Mouse (Mus musculus) embryonic facial prominence, embryonic 15.5 days (tissue): ENCODE measurements at regions not wholly inside any gene's neighbourhood (a gene's known extent, or its start where the extent isn't known, plus 50 kb on each side); places are given as distances from the start of the nearest gene placed in this dataset.

Source experiments
- ATAC-seq: fragments of 200-750 bp; cut with Nextera tagmentation; 2 replicates; pipeline ENCODE4 v1.8.0; 2017; ENCODE audit warnings: low read depth, moderate TSS enrichment; ENCODE audit not compliant: insufficient number of reproducible peaks, low FRiP score, low TSS enrichment
- H3K27ac ChIP-seq: fragments of 300-500 bp; sonication (generic); replicated peaks from 2 replicates; pipeline ENCODE4 v1.5.1; 2015; ENCODE audit warnings: mild to moderate bottlenecking, inconsistent platforms
- H3K27me3 ChIP-seq: fragments of 300-500 bp; sonication (generic); 2 replicates; pipeline ENCODE4 v1.6.1; 2015; ENCODE audit warnings: inconsistent platforms
- H3K36me3 ChIP-seq: fragments of 300-500 bp; sonication (generic); 2 replicates; pipeline ENCODE4 v1.6.1; 2015; ENCODE audit warnings: mild to moderate bottlenecking, inconsistent platforms
- H3K4me1 ChIP-seq: fragments of 300-500 bp; sonication (generic); 2 replicates; pipeline ENCODE4 v1.6.1; 2015; ENCODE audit warnings: inconsistent platforms
- H3K4me2 ChIP-seq: fragments of 300-500 bp; sonication (generic); replicated peaks from 2 replicates; pipeline ENCODE4 v1.6.1; 2015; ENCODE audit warnings: mild to moderate bottlenecking, inconsistent platforms
- H3K4me3 ChIP-seq: fragments of 300-500 bp; sonication (generic); replicated peaks from 2 replicates; pipeline ENCODE4 v1.5.1; 2015; ENCODE audit warnings: mild to moderate bottlenecking, inconsistent platforms
- H3K9ac ChIP-seq: fragments of 300-500 bp; sonication (generic); 2 replicates; pipeline ENCODE4 v1.6.1; 2015; ENCODE audit warnings: inconsistent platforms
- H3K9me3 ChIP-seq: fragments of 300-500 bp; sonication (generic); replicated peaks from 2 replicates; pipeline ENCODE4 v1.6.1; 2016; ENCODE audit warnings: inconsistent platforms
- WGBS: fragments of 180-500 bp; shearing (Covaris S2); methylation state at CpG from one replicate; pipeline ENCODE4 v1.1.7; 2015; 5-methylcytosine and 5-hydroxymethylcytosine counted together

- H3K9me3 ChIP-seq = no peaks in the 10 kb centered on the region
These were observed 566.0 kb downstream of the Gm43517 start for GRCm38 (mm10) chr12:49950986-49951385.

DNA sequence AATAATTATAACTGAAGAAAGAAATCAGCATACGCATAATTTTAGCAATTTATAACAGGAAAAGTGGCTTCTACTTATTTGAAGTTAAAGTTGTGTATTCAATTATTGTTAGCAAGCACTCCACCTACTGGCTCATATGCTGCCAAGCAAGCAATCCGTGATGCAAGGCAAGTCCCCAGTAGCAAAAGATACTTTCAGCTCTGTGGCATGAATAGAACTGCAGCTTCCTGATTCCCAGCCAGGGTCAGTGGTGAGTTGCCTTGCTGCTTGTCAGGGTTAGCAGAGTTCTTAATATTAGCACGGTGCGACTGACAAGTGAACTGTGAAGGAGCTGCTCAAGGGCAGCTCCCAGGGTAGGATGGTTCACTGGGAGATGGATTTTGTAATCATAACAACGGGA, 566.8 kb downstream of the Gm43517 start:
- H3K27me3 ChIP-seq = no peaks in the 10 kb centered on the region
- no peak for ATAC-seq
- H3K9ac ChIP-seq = no peak overlapping the region
- H3K27ac ChIP-seq = no peak overlapping the region
- no peaks in the 10 kb centered on the region for H3K9me3 ChIP-seq
- H3K4me3 ChIP-seq = no peak overlapping the region
- WGBS = 52% methylated on average over 5 of the region's 5 CpGs
- no peak overlapping the region for H3K4me2 ChIP-seq
- H3K4me1 ChIP-seq = no peaks in the 10 kb centered on the region
- no peaks in the 10 kb centered on the region for H3K36me3 ChIP-seq

More at GRCm38 (mm10) chr12:49950986-49951385, 566.0 kb downstream of the Gm43517 start:
- H3K36me3 ChIP-seq = no peaks in the 10 kb centered on the region
- 75% methylated on average over 5 of the region's 5 CpGs for WGBS
- H3K9ac ChIP-seq = no peak overlapping the region
- no peak overlapping the region for H3K27ac ChIP-seq
- H3K4me2 ChIP-seq = no peak overlapping the region
- no peaks in the 10 kb centered on the region for H3K27me3 ChIP-seq
- H3K4me3 ChIP-seq = no peak overlapping the region
- H3K4me1 ChIP-seq = no peaks in the 10 kb centered on the region
- no peak for ATAC-seq

GRCm38 (mm10) chr12:49968072-49968471, 583.1 kb downstream of the Gm43517 start:
- no peak overlapping the region for H3K4me2 ChIP-seq
- WGBS = 72% methylated on average over 1 of the region's 1 CpGs
- no peaks in the 10 kb centered on the region for H3K36me3 ChIP-seq
- no peaks in the 10 kb centered on the region for H3K9me3 ChIP-seq
- H3K4me1 ChIP-seq = no peaks in the 10 kb centered on the region
- H3K4me3 ChIP-seq = no peak overlapping the region
- no peak overlapping the region for H3K9ac ChIP-seq
- H3K27me3 ChIP-seq = no peaks in the 10 kb centered on the region
- ATAC-seq = no peak
- H3K27ac ChIP-seq = no peak overlapping the region

GRCm38 (mm10) chr12:49969546-49969945, 584.6 kb downstream of the Gm43517 start:
- no peak overlapping the region for H3K4me2 ChIP-seq
- no peaks in the 10 kb centered on the region for H3K27me3 ChIP-seq
- H3K4me1 ChIP-seq = no peaks in the 10 kb centered on the region
- 59% methylated on average over 2 of the region's 2 CpGs for WGBS
- no peak overlapping the region for H3K4me3 ChIP-seq
- no peak for ATAC-seq
- no peak overlapping the region for H3K27ac ChIP-seq
- H3K36me3 ChIP-seq = no peaks in the 10 kb centered on the region
- H3K9me3 ChIP-seq = no peaks in the 10 kb centered on the region
- H3K9ac ChIP-seq = no peak overlapping the region

GRCm38 (mm10) chr12:49974591-49975323, 589.8 kb downstream of the Gm43517 start:
- Histone ChIP-seq H3K4me3 (no peak overlapping the region), H3K4me1 (no peaks in the 10 kb centered on the region), H3K9ac (no peak overlapping the region), H3K9me3 (no peaks in the 10 kb centered on the region), H3K27me3 (no peaks in the 10 kb centered on the region), H3K27ac (no peak overlapping the region), H3K36me3 (no peaks in the 10 kb centered on the region), H3K4me2 (no peak overlapping the region)
- 61% methylated on average over 2 of the region's 2 CpGs for WGBS
- ATAC-seq = no peak

DNA sequence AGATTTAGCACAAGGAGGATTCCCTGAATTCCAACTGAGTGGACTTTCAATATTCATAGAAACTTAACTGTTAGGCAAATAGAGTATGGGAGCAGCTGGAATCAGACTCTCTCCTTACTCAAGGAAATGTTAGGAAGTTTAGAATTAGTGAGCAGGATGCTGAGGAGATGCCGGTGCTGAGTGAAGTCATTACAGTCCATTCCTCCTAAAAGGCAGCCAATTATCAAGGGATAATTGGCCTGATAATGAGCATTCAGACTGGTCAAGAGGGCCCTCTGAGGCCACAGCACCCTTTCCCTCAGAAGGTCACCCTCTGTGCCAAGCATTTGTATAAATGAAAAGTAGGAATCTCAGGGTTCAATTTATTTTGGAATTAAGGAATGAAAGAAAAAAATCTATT, 590.6 kb downstream of the Gm43517 start:
- Histone ChIP-seq H3K9me3 (no peaks in the 10 kb centered on the region), H3K9ac (no peak overlapping the region), H3K27me3 (no peaks in the 10 kb centered on the region), H3K4me1 (no peaks in the 10 kb centered on the region), H3K36me3 (no peaks in the 10 kb centered on the region), H3K4me3 (no peak overlapping the region), H3K4me2 (no peak overlapping the region), H3K27ac (no peak overlapping the region)
- no peak for ATAC-seq
- 47% methylated on average over 1 of the region's 1 CpGs for WGBS

GRCm38 (mm10) chr12:49992501-49993079, 607.6 kb downstream of the Gm43517 start:
- Histone ChIP-seq H3K27me3 (no peaks in the 10 kb centered on the region), H3K4me1 (no peaks in the 10 kb centered on the region), H3K9me3 (no peaks in the 10 kb centered on the region), H3K4me2 (no peak overlapping the region), H3K9ac (no peak overlapping the region), H3K4me3 (no peak overlapping the region), H3K27ac (no peak overlapping the region), H3K36me3 (no peaks in the 10 kb centered on the region)
- ATAC-seq = no peak
- WGBS = 40% methylated on average over 7 of the region's 7 CpGs

DNA sequence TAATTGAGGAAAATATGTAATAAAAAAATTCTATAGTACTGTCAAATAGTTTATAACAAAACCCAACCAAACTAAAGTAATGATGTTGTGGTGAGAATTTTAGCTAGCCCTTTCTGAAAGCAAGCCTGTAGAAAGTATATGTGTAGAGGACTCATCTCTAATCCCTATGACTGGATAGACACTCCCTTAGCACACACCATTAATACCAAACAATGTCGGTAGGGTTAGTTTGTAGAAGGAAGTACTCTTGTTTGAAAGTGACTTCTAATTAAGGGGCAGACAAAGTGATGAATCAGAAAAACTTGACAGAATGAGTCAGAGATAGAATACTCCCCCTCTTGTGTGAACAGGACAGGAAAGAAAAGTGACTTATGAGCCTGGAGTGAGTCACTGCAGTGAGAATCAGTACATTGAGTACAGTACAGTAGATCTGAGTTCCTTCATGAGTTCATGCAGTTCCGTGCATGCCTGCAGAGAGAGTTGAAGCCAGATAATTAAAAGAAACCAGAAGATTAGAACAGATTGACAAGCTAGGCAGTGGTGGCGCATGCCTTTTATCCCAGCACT, 610.0 kb downstream of the Prkd1 start:
- Histone ChIP-seq H3K4me3 (no peak overlapping the region), H3K9ac (no peak overlapping the region), H3K4me2 (no peak overlapping the region), H3K4me1 (no peaks in the 10 kb centered on the region), H3K27ac (no peak overlapping the region), H3K27me3 (no peaks in the 10 kb centered on the region), H3K9me3 (no peaks in the 10 kb centered on the region), H3K36me3 (no peaks in the 10 kb centered on the region)
- ATAC-seq = no peak
- WGBS = 80% methylated on average over 3 of the region's 3 CpGs

DNA sequence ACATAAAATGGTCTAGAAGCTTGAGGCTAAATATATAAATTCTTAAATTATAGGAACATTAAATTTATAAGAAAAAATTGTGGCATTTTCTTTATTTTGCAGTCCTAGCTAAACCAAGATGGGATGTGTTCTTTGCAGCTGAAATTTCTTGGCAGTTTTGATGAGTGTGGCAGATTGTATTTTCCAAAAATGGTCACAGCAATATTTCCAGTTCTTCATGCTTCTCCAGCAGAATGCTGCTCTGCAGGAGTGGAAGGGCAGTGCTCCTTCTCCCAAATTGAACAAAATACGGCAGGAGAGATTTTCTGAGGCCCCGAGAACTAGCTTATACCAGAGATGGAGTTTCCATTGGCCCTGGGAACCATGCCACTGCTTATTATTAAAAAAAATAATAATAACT, 587.6 kb downstream of the Prkd1 start:
- Histone ChIP-seq H3K36me3 (no peaks in the 10 kb centered on the region), H3K4me2 (no peak overlapping the region)

DNA sequence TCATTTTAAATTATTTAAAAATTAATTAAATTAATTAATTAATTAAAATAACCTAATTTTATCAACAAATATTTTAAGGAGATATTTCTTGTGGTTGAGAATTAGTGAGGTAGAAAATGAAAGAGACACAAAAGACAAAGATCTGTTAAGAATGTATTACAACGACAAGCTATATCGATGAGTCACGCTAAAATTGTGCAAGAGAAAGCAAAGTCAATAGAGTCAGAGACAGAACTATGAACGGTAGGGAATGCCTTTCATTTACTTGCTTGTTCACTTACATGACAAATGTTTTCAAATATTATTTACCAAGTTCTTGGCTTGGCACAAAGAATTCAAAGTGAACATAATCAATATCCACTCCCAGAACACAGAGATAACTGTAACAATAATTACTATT, 582.5 kb downstream of the Prkd1 start:
- Histone ChIP-seq H3K4me1 (no peaks in the 10 kb centered on the region), H3K9ac (no peak overlapping the region), H3K36me3 (no peaks in the 10 kb centered on the region), H3K9me3 (no peaks in the 10 kb centered on the region), H3K27me3 (no peaks in the 10 kb centered on the region), H3K4me2 (no peak overlapping the region), H3K27ac (no peak overlapping the region), H3K4me3 (no peak overlapping the region)
- no peak for ATAC-seq
- WGBS = 85% methylated on average over 4 of the region's 4 CpGs

More for the DNA sequence above, 587.6 kb downstream of the Prkd1 start:
- Histone ChIP-seq H3K9ac (no peak overlapping the region), H3K27ac (no peak overlapping the region), H3K4me1 (no peaks in the 10 kb centered on the region), H3K9me3 (no peaks in the 10 kb centered on the region), H3K4me3 (no peak overlapping the region), H3K27me3 (no peaks in the 10 kb centered on the region)
- WGBS = 70% methylated on average over 2 of the region's 2 CpGs
- ATAC-seq = no peak

GRCm38 (mm10) chr12:50071797-50072196, 577.1 kb downstream of the Prkd1 start:
- Histone ChIP-seq H3K4me1 (no peaks in the 10 kb centered on the region), H3K9ac (no peak overlapping the region), H3K4me2 (no peak overlapping the region), H3K4me3 (no peak overlapping the region), H3K27ac (no peak overlapping the region), H3K27me3 (no peaks in the 10 kb centered on the region), H3K9me3 (no peaks in the 10 kb centered on the region), H3K36me3 (no peaks in the 10 kb centered on the region)
- WGBS = 47% methylated on average over 3 of the region's 3 CpGs
- no peak for ATAC-seq

- ATAC-seq = no peak
- no peaks in the 10 kb centered on the region for H3K36me3 ChIP-seq
- H3K4me1 ChIP-seq = no peaks in the 10 kb centered on the region
- H3K4me3 ChIP-seq = no peak overlapping the region
- no peak overlapping the region for H3K4me2 ChIP-seq
- no peak overlapping the region for H3K27ac ChIP-seq
- H3K9ac ChIP-seq = no peak overlapping the region
- H3K9me3 ChIP-seq = no peaks in the 10 kb centered on the region
- WGBS = 31% methylated on average over 1 of the region's 1 CpGs
- no peaks in the 10 kb centered on the region for H3K27me3 ChIP-seq
These were observed 576.5 kb downstream of the Prkd1 start for GRCm38 (mm10) chr12:50072359-50072758.
